Mouse (Mus musculus): ENCODE data around the gene Mtmr4.
A peak's percentile ranks its signal among the peaks of the same experiment; 100 is the strongest.

Mtmr4 gene

GRCm38 (mm10) chr11:87615551-87615950 lies 23.6 kb downstream of the Mtmr4 start:
- DNase-seq (ENCODE audit: low read depth, low spot score): no peak

- no peak for DNase-seq (ENCODE audit: low read depth, low spot score)
Measured at GRCm38 (mm10) chr11:87615952-87616351, 24.0 kb downstream of the Mtmr4 start.

- peak; percentile 53 for DNase-seq (ENCODE audit: low read depth, low spot score)
Measured at GRCm38 (mm10) chr11:87616790-87617474, 25.0 kb downstream of the Mtmr4 start, which contains the start of gene Hsf5. Hsf5 (plus strand) TSS chr11:87617164.

GRCm38 (mm10) chr11:87617606-87618005 lies 25.6 kb downstream of the Mtmr4 start:
- peak; percentile 62 for DNase-seq (ENCODE audit: low read depth, low spot score)

GRCm38 (mm10) chr11:87623160-87623559 lies 31.2 kb downstream of the Mtmr4 start:
- DNase-seq (ENCODE audit: low read depth, low spot score): peak; percentile 44

- DNase-seq (ENCODE audit: low read depth, low spot score): peak; percentile 79
Measured at GRCm38 (mm10) chr11:87629859-87630258, 37.9 kb downstream of the Mtmr4 start.

- peak; percentile 36 for DNase-seq (ENCODE audit: low read depth, low spot score)
Measured at GRCm38 (mm10) chr11:87638793-87639192, 46.8 kb downstream of the Mtmr4 start.

GRCm38 (mm10) chr11:87639206-87639605 lies 47.2 kb downstream of the Mtmr4 start:
- peak; percentile 84 for DNase-seq (ENCODE audit: low read depth, low spot score)

- no peak for DNase-seq (ENCODE audit: low read depth, low spot score)
Measured at GRCm38 (mm10) chr11:87642865-87643264, 50.9 kb downstream of the Mtmr4 start.

GRCm38 (mm10) chr11:87654693-87655092 lies 62.7 kb downstream of the Mtmr4 start:
- no peak for DNase-seq (ENCODE audit: low read depth, low spot score)

GRCm38 (mm10) chr11:87659216-87659615 lies 67.3 kb downstream of the Mtmr4 start:
- no peak for DNase-seq (ENCODE audit: low read depth, low spot score)

- DNase-seq (ENCODE audit: low read depth, low spot score): peak; percentile 93
Measured at GRCm38 (mm10) chr11:87662407-87662806, 70.4 kb downstream of the Mtmr4 start, which contains the start of gene Rnf43. Rnf43 (plus strand) TSS chr11:87662722.

- peak; percentile 19 for DNase-seq (ENCODE audit: low read depth, low spot score)
Measured at GRCm38 (mm10) chr11:87662822-87663221, 70.9 kb downstream of the Mtmr4 start.

GRCm38 (mm10) chr11:87663948-87664347 lies 72.0 kb downstream of the Mtmr4 start:
- DNase-seq (ENCODE audit: low read depth, low spot score): no peak

- DNase-seq (ENCODE audit: low read depth, low spot score): peak; percentile 18
Measured at GRCm38 (mm10) chr11:87664521-87664920, 72.6 kb downstream of the Mtmr4 start.

GRCm38 (mm10) chr11:87665224-87665623 lies 73.3 kb downstream of the Mtmr4 start:
- no peak for DNase-seq (ENCODE audit: low read depth, low spot score)

GRCm38 (mm10) chr11:87665658-87666057 lies 73.7 kb downstream of the Mtmr4 start:
- DNase-seq (ENCODE audit: low read depth, low spot score): no peak
